Mouse (Mus musculus) forebrain, embryonic 15.5 days (tissue): ENCODE data around the gene Srgap1. TPM values are rescaled to one million over a fixed set of nuclear protein-coding genes. Genes with fewer than 3 reads are reported as not detected.

ENCODE experiments used
- ATAC-seq: fragments of 200-750 bp; cut with Nextera tagmentation; replicated peaks from 2 replicates; pipeline ENCODE4 v1.8.0; 2017; ENCODE audit warnings: mild to moderate bottlenecking, moderate TSS enrichment, moderate library complexity
- H3K27ac ChIP-seq: fragments of 300-500 bp; sonication (generic); replicated peaks from 2 replicates; pipeline ENCODE4 v1.5.1; 2015; ENCODE audit warnings: mild to moderate bottlenecking, inconsistent platforms
- H3K27me3 ChIP-seq: fragments of 300-500 bp; sonication (generic); 2 replicates; pipeline ENCODE4 v1.6.1; 2015; ENCODE audit warnings: inconsistent platforms
- H3K36me3 ChIP-seq: fragments of 300-500 bp; sonication (generic); 2 replicates; pipeline ENCODE4 v1.6.1; 2015; ENCODE audit warnings: mild to moderate bottlenecking, inconsistent platforms
- H3K4me1 ChIP-seq: fragments of 300-500 bp; sonication (generic); 2 replicates; pipeline ENCODE4 v1.6.1; 2015; ENCODE audit warnings: inconsistent platforms
- H3K4me2 ChIP-seq: fragments of 300-500 bp; sonication (generic); replicated peaks from 2 replicates; pipeline ENCODE4 v1.6.1; 2015; ENCODE audit warnings: mild to moderate bottlenecking, inconsistent platforms
- H3K4me3 ChIP-seq: fragments of 300-500 bp; sonication (generic); 2 replicates; pipeline ENCODE4 v1.5.1; 2015; ENCODE audit warnings: mild to moderate bottlenecking, inconsistent platforms
- H3K9ac ChIP-seq: fragments of 300-500 bp; sonication (generic); replicated peaks from 2 replicates; pipeline ENCODE4 v1.6.1; 2015; ENCODE audit warnings: mild to moderate bottlenecking, inconsistent platforms
- H3K9me3 ChIP-seq: fragments of 300-500 bp; sonication (generic); 2 replicates; pipeline ENCODE4 v1.6.1; 2016; ENCODE audit warnings: inconsistent platforms
- WGBS: fragments of 180-500 bp; shearing (Covaris S2); methylation state at CpG from one replicate; pipeline ENCODE4 v1.1.7; 2015; ENCODE audit warnings: mixed read lengths; 5-methylcytosine and 5-hydroxymethylcytosine counted together
- polyA plus RNA-seq: library from polyadenylated mRNA; unstranded; fragments of >200 nt; fragmentation: Nextera tagmentation; extraction: Ambion mirVana; gene quantifications from 2 replicates; pipeline ENCODE4 v1.2.1, GENCODE M21; 2015

The Srgap1 gene
- polyA plus RNA-seq, 1 experiment from 2014 or later = 34.7 TPM

DNA sequence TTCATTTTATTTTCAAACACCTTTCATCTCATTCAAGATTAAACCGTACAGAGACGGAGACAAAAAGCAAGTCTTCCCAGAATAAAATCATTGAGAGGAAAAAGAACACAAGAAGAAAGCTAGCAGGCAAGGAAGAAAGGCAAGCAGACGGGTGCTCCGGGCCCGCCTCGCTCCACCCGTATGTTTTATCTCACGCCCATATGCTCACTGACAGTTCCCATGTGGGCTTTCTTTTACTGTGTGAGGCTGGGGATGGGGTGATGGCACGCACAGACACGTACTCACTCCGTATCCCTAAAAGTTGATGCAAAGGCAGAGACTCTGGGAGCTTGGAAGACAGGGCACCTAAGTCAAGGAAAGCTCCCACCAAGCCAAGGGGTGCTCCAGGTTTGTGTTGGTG lies 90.6 kb downstream of the Srgap1 start:
- peak; percentile 89 for ATAC-seq
- Histone ChIP-seq H3K27ac (peak overlapping the region; percentile 84), H3K4me3 (no peak overlapping the region), H3K4me1 (peaks cover 32% of the 10 kb centered on the region), H3K36me3 (no peaks in the 10 kb centered on the region), H3K9me3 (no peaks in the 10 kb centered on the region), H3K9ac (no peak overlapping the region), H3K27me3 (no peaks in the 10 kb centered on the region), H3K4me2 (no peak overlapping the region)
- WGBS = 65% methylated on average over 11 of the region's 11 CpGs

DNA sequence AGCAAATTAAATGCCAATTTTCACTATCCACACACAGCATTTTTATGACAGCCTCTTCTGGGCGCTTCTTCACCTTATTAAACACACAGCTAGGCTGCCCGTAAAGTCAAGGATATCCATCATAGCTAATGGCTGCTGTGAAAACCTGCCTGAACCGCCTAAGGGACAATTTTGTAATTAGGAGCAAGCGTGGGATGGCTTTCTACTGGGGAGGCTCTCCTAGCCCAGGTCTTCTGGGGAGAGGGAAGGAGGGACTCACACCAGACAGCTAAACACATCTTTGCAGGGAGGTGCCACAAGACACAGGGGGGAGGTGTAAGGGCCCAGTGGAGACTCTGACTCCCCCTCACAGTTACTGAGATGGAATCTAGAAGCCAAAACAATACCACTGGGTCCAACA lies 91.4 kb downstream of the Srgap1 start:
- Histone ChIP-seq H3K4me1 (peaks cover 28% of the 10 kb centered on the region), H3K9ac (no peak overlapping the region), H3K27me3 (no peaks in the 10 kb centered on the region), H3K36me3 (no peaks in the 10 kb centered on the region), H3K27ac (peak overlapping the region; percentile 84), H3K4me3 (no peak overlapping the region), H3K4me2 (no peak overlapping the region), H3K9me3 (no peaks in the 10 kb centered on the region)
- no peak for ATAC-seq
- WGBS = 76% methylated on average over 4 of the region's 4 CpGs

DNA sequence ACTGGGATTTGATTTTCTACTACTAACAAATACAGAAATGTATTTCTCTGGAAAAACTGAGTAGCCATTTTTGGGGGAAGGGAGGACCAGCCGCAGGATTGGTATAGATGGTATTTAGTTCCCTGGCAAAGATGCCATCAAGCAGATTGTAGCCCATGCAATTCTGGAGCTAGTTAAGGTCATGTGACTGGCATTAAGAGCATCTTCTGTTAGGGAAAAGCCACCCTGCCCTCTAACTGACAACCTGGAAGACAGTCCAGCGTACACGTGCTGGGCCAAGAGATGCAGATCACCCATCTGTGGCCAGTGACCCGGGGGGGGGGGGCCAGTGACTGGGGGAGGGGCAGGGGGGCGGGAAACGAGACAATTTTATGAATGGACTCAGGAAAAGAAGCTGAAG lies 92.2 kb downstream of the Srgap1 start:
- no peaks in the 10 kb centered on the region for H3K27me3 ChIP-seq
- H3K9ac ChIP-seq = no peak overlapping the region
- no peaks in the 10 kb centered on the region for H3K9me3 ChIP-seq
- no peaks in the 10 kb centered on the region for H3K36me3 ChIP-seq
- no peak overlapping the region for H3K4me3 ChIP-seq
- 77% methylated on average over 6 of the region's 6 CpGs for WGBS
- peaks cover 28% of the 10 kb centered on the region for H3K4me1 ChIP-seq
- H3K27ac ChIP-seq = peak overlapping the region; percentile 40
- no peak; the same call in 1 of the 2 replicates for ATAC-seq
- H3K4me2 ChIP-seq = no peak overlapping the region

DNA sequence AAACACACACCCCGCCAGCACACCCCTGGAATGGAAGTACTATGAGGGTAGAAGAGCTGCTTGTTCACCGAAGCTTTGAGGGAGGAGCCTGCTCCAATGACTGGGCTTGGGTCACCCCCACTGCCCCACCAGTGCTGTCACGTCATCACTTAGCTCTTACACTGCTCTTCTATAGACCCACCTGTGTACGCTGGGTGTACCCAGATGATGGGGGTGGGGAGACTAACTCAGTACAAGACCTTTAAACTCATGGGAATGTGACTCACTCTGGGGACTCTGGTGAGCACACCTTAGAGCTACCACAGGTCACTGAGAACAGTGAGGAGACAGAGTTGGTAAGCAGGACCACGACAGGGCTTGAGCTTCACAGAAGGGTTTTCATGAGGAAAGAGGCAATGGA lies 94.1 kb downstream of the Srgap1 start:
- WGBS = 94% methylated on average over 5 of the region's 5 CpGs
- H3K9me3 ChIP-seq = no peaks in the 10 kb centered on the region
- H3K27ac ChIP-seq = no peak overlapping the region
- no peak overlapping the region for H3K4me2 ChIP-seq
- no peaks in the 10 kb centered on the region for H3K36me3 ChIP-seq
- ATAC-seq = no peak
- H3K9ac ChIP-seq = no peak overlapping the region
- no peaks in the 10 kb centered on the region for H3K27me3 ChIP-seq
- H3K4me3 ChIP-seq = no peak overlapping the region
- H3K4me1 ChIP-seq = peaks cover 26% of the 10 kb centered on the region

DNA sequence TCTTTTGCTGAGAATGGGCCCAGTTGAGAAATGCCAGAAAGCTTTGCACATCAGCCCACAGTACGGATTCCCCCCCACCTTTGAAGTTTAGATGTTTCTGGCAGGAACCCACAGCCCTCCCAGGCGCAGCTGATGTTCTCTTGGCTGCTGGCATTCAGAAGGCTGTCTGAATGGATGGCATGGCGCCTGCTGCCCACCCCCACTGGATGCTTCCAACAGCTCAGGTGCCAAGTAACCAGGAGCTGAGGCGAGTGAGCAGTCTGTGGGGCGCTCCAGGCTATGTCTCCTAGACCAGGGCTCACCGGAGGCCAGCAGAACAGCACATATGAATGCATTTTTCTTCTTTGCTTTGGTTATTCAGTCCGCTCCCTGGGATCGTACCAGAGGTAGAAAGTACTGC lies 100.9 kb downstream of the Srgap1 start:
- no peaks in the 10 kb centered on the region for H3K36me3 ChIP-seq
- no peak overlapping the region for H3K9ac ChIP-seq
- H3K27me3 ChIP-seq = no peaks in the 10 kb centered on the region
- H3K4me3 ChIP-seq = no peak overlapping the region
- H3K27ac ChIP-seq = no peak overlapping the region
- ATAC-seq = peak; percentile 79
- 55% methylated on average over 8 of the region's 8 CpGs for WGBS
- peaks cover 9% of the 10 kb centered on the region; the same call in 1 of the 2 replicates for H3K4me1 ChIP-seq
- no peaks in the 10 kb centered on the region for H3K9me3 ChIP-seq
- H3K4me2 ChIP-seq = no peak overlapping the region

- H3K4me1 ChIP-seq = peaks cover 14% of the 10 kb centered on the region; the same call in 1 of the 2 replicates
- no peaks in the 10 kb centered on the region for H3K36me3 ChIP-seq
- H3K27ac ChIP-seq = 0 out of 2 replicates have a peak overlapping the region, but pooled peaks have one; percentile 22
- H3K9me3 ChIP-seq = no peaks in the 10 kb centered on the region
- no peak overlapping the region for H3K9ac ChIP-seq
- ATAC-seq = no peak
- WGBS = 63% methylated on average over 14 of the region's 14 CpGs
- H3K4me3 ChIP-seq = no peak overlapping the region
- no peaks in the 10 kb centered on the region for H3K27me3 ChIP-seq
- H3K4me2 ChIP-seq = no peak overlapping the region
Observed at GRCm38 (mm10) chr10:121931909-121932308, 115.2 kb downstream of the Srgap1 start.

DNA sequence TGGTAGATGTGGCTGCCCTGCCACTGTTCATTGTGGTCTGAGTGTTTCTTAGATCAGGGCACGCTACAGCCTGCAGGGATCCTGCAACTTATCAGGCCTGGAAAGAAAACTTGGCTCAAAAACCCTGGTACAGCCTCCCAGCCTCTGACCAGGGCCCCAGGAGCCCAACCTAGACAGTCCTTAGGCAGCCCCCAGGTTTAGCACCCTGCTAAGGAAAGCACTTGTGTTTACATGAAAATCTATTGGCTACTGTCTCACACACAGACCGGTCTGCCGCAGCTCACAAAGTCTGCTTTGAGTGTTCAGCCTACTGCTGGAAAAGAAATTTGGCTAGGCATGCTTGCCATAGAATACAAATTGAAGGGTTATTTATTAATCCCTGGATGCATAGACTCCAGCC lies 121.0 kb downstream of the Srgap1 start:
- no peak overlapping the region for H3K4me2 ChIP-seq
- WGBS = 55% methylated on average over 3 of the region's 3 CpGs
- no peak overlapping the region for H3K27ac ChIP-seq
- H3K36me3 ChIP-seq = 0 out of 2 replicates have a peak, but pooled peaks cover 19% of the 10 kb centered on the region
- no peaks in the 10 kb centered on the region for H3K4me1 ChIP-seq
- H3K27me3 ChIP-seq = no peaks in the 10 kb centered on the region
- ATAC-seq = no peak
- H3K4me3 ChIP-seq = no peak overlapping the region
- no peak overlapping the region for H3K9ac ChIP-seq
- no peaks in the 10 kb centered on the region for H3K9me3 ChIP-seq

GRCm38 (mm10) chr10:121919016-121919415 lies 128.1 kb downstream of the Srgap1 start:
- no peak overlapping the region for H3K4me3 ChIP-seq
- H3K27ac ChIP-seq = no peak overlapping the region
- WGBS = 27% methylated on average over 8 of the region's 8 CpGs

DNA sequence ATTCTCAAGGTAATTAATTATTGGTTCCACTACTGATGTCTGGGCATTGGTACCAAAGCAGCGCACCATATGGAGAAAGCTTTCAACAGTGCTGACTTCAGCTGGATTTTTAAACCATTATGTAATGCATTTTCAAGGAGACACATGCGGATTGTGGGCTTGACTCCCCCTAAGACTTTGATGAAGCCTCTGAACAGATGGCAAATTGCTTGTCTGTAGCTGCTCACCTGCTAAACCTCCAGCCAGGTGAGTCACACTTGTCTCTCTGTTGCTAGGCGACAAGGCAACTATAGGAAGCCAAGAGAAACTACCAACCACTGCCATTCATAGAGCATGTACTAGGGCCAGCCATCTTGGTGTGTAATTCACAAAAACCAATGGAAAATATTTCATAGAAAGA lies 128.5 kb downstream of the Srgap1 start:
- H3K27me3 ChIP-seq = no peaks in the 10 kb centered on the region
- whole genome bisulfite sequencing = 58% methylated on average over 3 of the region's 3 CpGs
- ATAC-seq = no peak
- H3K36me3 ChIP-seq = 0 out of 2 replicates have a peak, but pooled peaks cover 9% of the 10 kb centered on the region
- H3K9me3 ChIP-seq = no peaks in the 10 kb centered on the region
- H3K27ac ChIP-seq = no peak overlapping the region
- no peak overlapping the region for H3K4me3 ChIP-seq
- no peak overlapping the region for H3K9ac ChIP-seq
- H3K4me2 ChIP-seq = no peak overlapping the region
- H3K4me1 ChIP-seq = peaks cover 10% of the 10 kb centered on the region; the same call in 1 of the 2 replicates

More at GRCm38 (mm10) chr10:121919016-121919415, 128.1 kb downstream of the Srgap1 start:
- H3K4me1 ChIP-seq = peaks cover 10% of the 10 kb centered on the region; the same call in 1 of the 2 replicates
- no peaks in the 10 kb centered on the region for H3K27me3 ChIP-seq
- ATAC-seq = no peak
- H3K4me2 ChIP-seq = no peak overlapping the region
- H3K36me3 ChIP-seq = 0 out of 2 replicates have a peak, but pooled peaks cover 14% of the 10 kb centered on the region
- H3K9ac ChIP-seq = no peak overlapping the region
- no peaks in the 10 kb centered on the region for H3K9me3 ChIP-seq

- Histone ChIP-seq H3K4me1 (peaks cover 10% of the 10 kb centered on the region; the same call in 1 of the 2 replicates), H3K4me3 (no peak overlapping the region), H3K27me3 (no peaks in the 10 kb centered on the region), H3K9me3 (no peaks in the 10 kb centered on the region), H3K4me2 (no peak overlapping the region), H3K27ac (no peak overlapping the region), H3K9ac (no peak overlapping the region), H3K36me3 (no peaks in the 10 kb centered on the region)
- WGBS = 87% methylated on average over 12 of the region's 12 CpGs
- no peak for ATAC-seq
Observed at GRCm38 (mm10) chr10:121915530-121915929, 131.6 kb downstream of the Srgap1 start.

- H3K9me3 ChIP-seq = no peaks in the 10 kb centered on the region
- 28% methylated on average over 1 of the region's 1 CpGs for WGBS
- H3K4me3 ChIP-seq = no peak overlapping the region
- no peaks in the 10 kb centered on the region for H3K27me3 ChIP-seq
- no peaks in the 10 kb centered on the region for H3K36me3 ChIP-seq
- no peak overlapping the region for H3K4me2 ChIP-seq
- no peak overlapping the region for H3K27ac ChIP-seq
- no peaks in the 10 kb centered on the region for H3K4me1 ChIP-seq
- ATAC-seq = no peak
- no peak overlapping the region for H3K9ac ChIP-seq
Observed at GRCm38 (mm10) chr10:121904137-121904536, 143.0 kb downstream of the Srgap1 start.

DNA sequence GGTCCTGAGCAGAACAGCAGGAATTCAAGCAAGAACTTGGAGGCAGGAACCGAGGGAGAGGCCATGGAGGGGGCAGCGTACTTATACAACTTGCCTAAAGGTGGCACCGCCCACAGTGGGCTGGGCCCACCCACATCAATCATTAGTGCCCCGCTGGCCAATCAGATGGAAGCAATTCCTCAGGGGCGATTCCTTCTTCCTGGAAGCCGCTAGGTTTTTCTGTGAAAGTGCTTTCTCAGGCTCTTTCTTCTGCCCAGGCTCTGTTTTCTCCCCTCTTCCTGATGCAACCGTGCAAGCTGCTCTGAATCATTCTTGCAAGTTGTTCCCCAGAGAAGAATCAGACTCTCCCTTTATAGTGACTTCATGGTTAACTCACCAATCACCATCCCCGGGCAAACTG lies 144.5 kb downstream of the Srgap1 start:
- no peak for ATAC-seq
- no peaks in the 10 kb centered on the region for H3K9me3 ChIP-seq
- no peak overlapping the region for H3K4me2 ChIP-seq
- H3K27ac ChIP-seq = no peak overlapping the region
- no peak overlapping the region for H3K4me3 ChIP-seq
- 87% methylated on average over 8 of the region's 8 CpGs for WGBS
- no peaks in the 10 kb centered on the region for H3K4me1 ChIP-seq
- no peak overlapping the region for H3K9ac ChIP-seq
- H3K27me3 ChIP-seq = no peaks in the 10 kb centered on the region
- H3K36me3 ChIP-seq = no peaks in the 10 kb centered on the region

DNA sequence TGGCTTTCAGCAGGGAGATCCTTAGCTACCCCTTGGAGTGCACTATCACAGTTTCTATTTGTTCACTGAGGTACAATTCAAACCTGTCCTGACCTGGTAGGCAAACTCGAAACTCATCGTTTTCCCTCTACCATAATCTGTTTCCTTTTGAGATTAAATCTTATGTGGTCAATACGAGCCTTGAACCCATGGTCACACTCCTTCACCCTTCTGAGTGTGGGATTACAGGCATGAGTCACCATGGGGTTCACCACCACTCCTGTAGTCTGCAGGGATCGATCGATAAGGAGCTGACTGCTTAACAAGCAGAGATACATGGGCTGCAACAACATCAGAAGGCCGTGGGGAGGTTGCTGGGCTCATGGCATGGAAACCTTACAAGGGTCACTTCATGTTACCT lies 146.3 kb downstream of the Srgap1 start:
- no peak overlapping the region for H3K27ac ChIP-seq
- H3K36me3 ChIP-seq = no peaks in the 10 kb centered on the region
- H3K4me3 ChIP-seq = no peak overlapping the region
- no peak overlapping the region for H3K4me2 ChIP-seq
- no peak overlapping the region for H3K9ac ChIP-seq
- H3K9me3 ChIP-seq = no peaks in the 10 kb centered on the region
- 91% methylated on average over 6 of the region's 6 CpGs for WGBS
- H3K27me3 ChIP-seq = no peaks in the 10 kb centered on the region
- no peak for ATAC-seq
- no peaks in the 10 kb centered on the region for H3K4me1 ChIP-seq
